Mouse (Mus musculus) adipose tissue, adult 10 weeks (tissue): ENCODE data around the gene Apol6. TPM values are rescaled to one million over a fixed set of nuclear protein-coding genes. Genes with fewer than 3 reads are reported as not detected.

ENCODE experiments used
- polyA plus RNA-seq: library from polyadenylated mRNA; stranded (reverse); fragments of 350-450 nt; fragmentation: Illumina TruSeq; extraction: RNeasy Lipid Tissue Mini Kit (QIAGEN cat#74804); gene quantifications from one replicate; pipeline ENCODE4 v1.2.3, GENCODE M21; 2014; ENCODE audit warnings: low read depth, low replicate concordance

The Apol6 gene
- 222 TPM for polyA plus RNA-seq

GRCm38 (mm10) chr15:77044597-77045320 is at the start of gene Apol6:
Gene Apol6, plus strand, starts transcription at chr15:77044729.

GRCm38 (mm10) chr15:77050570-77050969 is 6.0 kb downstream of the Apol6 start, which contains the start of gene Mb:
Gene Mb, minus strand, starts transcription at chr15:77050670.

Other genes starting within 250 kb of the Apol6 start
- 6.6 TPM for gene Zfp251, start 173.3 kb upstream of the Apol6 start, polyA plus RNA-seq
- gene Zfp7, start 165.5 kb upstream of the Apol6 start, polyA plus RNA-seq, result 9.0 TPM
- gene Gm49527, start 165.4 kb upstream of the Apol6 start, polyA plus RNA-seq, result not detected
- 2.6 TPM for gene Zfp647, start 119.3 kb upstream of the Apol6 start, polyA plus RNA-seq
- 26.0 TPM for gene 1110038F14Rik, start 96.2 kb upstream of the Apol6 start, polyA plus RNA-seq
- gene Mb, start 5.9 kb downstream of the Apol6 start, polyA plus RNA-seq, result 7.4 TPM